Mouse (Mus musculus) bone marrow, adult 2 months (tissue): ENCODE measurements around the gene Nol4l.

Experiments
- CTCF ChIP-seq: fragments of 200-500 bp; IDR thresholded peaks from 2 replicates; pipeline ENCODE4 v1.5.1; 2011; ENCODE audit warnings: low read length, control low read depth; ENCODE audit not compliant: control insufficient read depth, insufficient read depth
- POLR2A ChIP-seq: fragments of 200-500 bp; IDR thresholded peaks from 2 replicates; pipeline ENCODE4 v1.6.1; 2011; ENCODE audit warnings: low read depth, mild to moderate bottlenecking, control low read depth, low read length, borderline replicate concordance; ENCODE audit not compliant: control insufficient read depth

DNA sequence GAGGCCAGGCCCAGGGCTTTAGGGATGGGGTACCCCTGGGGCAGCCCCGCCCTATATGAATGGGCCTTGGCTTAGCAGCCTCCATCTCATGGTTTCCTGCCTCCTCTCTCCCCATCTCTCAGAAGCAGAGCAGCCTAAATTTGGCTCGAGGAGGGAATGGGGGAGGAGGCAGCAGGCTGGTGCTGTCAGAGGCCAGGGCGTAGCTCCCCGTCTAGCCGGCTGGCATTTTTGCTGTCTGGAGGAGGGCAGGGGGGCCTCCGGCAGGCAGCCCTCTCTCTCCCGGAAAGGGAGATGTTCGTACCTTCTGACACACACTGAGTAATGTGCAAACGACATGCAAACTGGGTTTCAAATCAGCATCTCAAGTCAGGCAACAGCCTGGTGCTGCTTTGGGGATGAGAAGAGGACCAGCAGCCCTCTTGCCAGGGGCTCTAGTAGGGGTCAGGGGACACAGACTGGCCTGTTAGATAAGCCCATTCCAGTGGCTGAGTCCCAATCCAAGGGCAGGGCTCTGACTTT lies 35.4 kb downstream of the Nol4l start:
- TF ChIP-seq POLR2A (no peak), CTCF (no peak)
